Mouse (Mus musculus) mouse trophoblast stem cell (cell line): Measurements from ENCODE around the gene Hoxd3.

Experiments
- in situ Hi-C, 2 experiments: fragments of 300-500 bp; cut with MseI, MboI; formaldehyde crosslinking; loops; 2 replicates in 1 of 2; 3 replicates in 1 of 2; pipeline ENCODE4 v1.15.1; 2025

The Hoxd3 gene

GRCm38 (mm10) chr2:74739869-74740268, 28.1 kb downstream of the Hoxd3 start:
- in situ Hi-C loops: no loop called here

GRCm38 (mm10) chr2:74740311-74741091, 28.8 kb downstream of the Hoxd3 start:
- in situ Hi-C loops: no loop called here

GRCm38 (mm10) chr2:74741252-74741978, 29.7 kb downstream of the Hoxd3 start:
- in situ Hi-C loops: no loop called here

- in situ Hi-C loops: no loop called here
These were observed 30.2 kb downstream of the Hoxd3 start for GRCm38 (mm10) chr2:74741979-74742277.

- in situ Hi-C loops: no loop called here
These were observed 34.0 kb downstream of the Hoxd3 start for GRCm38 (mm10) chr2:74745540-74746297.

GRCm38 (mm10) chr2:74746298-74746921, 34.7 kb downstream of the Hoxd3 start:
- in situ Hi-C loops: no loop called here

GRCm38 (mm10) chr2:74747006-74747405, 35.3 kb downstream of the Hoxd3 start:
- in situ Hi-C loops: no loop called here

- in situ Hi-C loops: no loop called here
These were observed 36.0 kb downstream of the Hoxd3 start for GRCm38 (mm10) chr2:74747661-74748141.

- in situ Hi-C loops: no loop called here
These were observed 36.8 kb downstream of the Hoxd3 start for GRCm38 (mm10) chr2:74748436-74748995.

GRCm38 (mm10) chr2:74749337-74750121, 37.8 kb downstream of the Hoxd3 start:
- in situ Hi-C loops: no loop called here

GRCm38 (mm10) chr2:74750731-74751250, 39.1 kb downstream of the Hoxd3 start:
- in situ Hi-C loops: no loop called here

GRCm38 (mm10) chr2:74751861-74752260, 40.1 kb downstream of the Hoxd3 start:
- in situ Hi-C loops: no loop called here

GRCm38 (mm10) chr2:74752431-74753174, 40.9 kb downstream of the Hoxd3 start:
- in situ Hi-C loops: no loop called here

GRCm38 (mm10) chr2:74753175-74753523, 41.4 kb downstream of the Hoxd3 start:
- in situ Hi-C loops: no loop called here

GRCm38 (mm10) chr2:74753711-74754110, 42.0 kb downstream of the Hoxd3 start:
- in situ Hi-C loops: no loop called here

GRCm38 (mm10) chr2:74760146-74760545, 48.4 kb downstream of the Hoxd3 start:
- in situ Hi-C loops: no loop called here

- in situ Hi-C loops: no loop called here
These were observed 50.2 kb downstream of the Hoxd3 start for GRCm38 (mm10) chr2:74761941-74762340.

- in situ Hi-C loops: no loop called here
These were observed 51.0 kb downstream of the Hoxd3 start, which contains the start of gene Hoxd1 for GRCm38 (mm10) chr2:74762522-74763244. Hoxd1 (plus strand) TSS chr2:74762980.

- in situ Hi-C loops: no loop called here
These were observed 51.6 kb downstream of the Hoxd3 start for GRCm38 (mm10) chr2:74763245-74763735.
